Mouse (Mus musculus): Measurements from ENCODE around the gene Ift81.

GRCm38 (mm10) chr5:122529316-122529715, 85.0 kb downstream of the Ift81 start:
- TF ChIP-seq CTCF (IDR thresholded peaks at IDR 0.05; ENCODE audit: borderline replicate concordance, insufficient read depth, low read length) (no peak), POLR2A (IDR thresholded peaks at IDR 0.05; ENCODE audit: low read depth, low read length) (no peak)

Measured in embryonic fibroblast, embryonic 13.5 days (primary cell).